Mouse (Mus musculus): ENCODE measurements at regions not wholly inside any gene's neighbourhood (a gene's known extent, or its start where the extent isn't known, plus 50 kb on each side); places are given as distances from the start of the nearest gene placed in this dataset.
"Not testable (repeated sequence)": the region's sequence is repeated elsewhere in the genome, so short reads cannot be mapped to it uniquely, and the experiment has no call there.

GRCm38 (mm10) chr4:3049972-3050846, 116.9 kb upstream of the Vmn1r2 start:
- no peak for DNase-seq (ENCODE audit: low read depth, low spot score)

GRCm38 (mm10) chr4:3050847-3051135, 116.3 kb upstream of the Vmn1r2 start:
- DNase-seq (ENCODE audit: low read depth, low spot score), result no peak

- DNase-seq (ENCODE audit: low read depth, low spot score), result no peak
These were observed 115.9 kb upstream of the Vmn1r2 start for GRCm38 (mm10) chr4:3051212-3051611.

- DNase-seq (ENCODE audit: low read depth, low spot score), result no peak
These were observed 114.6 kb upstream of the Vmn1r2 start for GRCm38 (mm10) chr4:3052314-3053059.

GRCm38 (mm10) chr4:3053060-3053406, 114.1 kb upstream of the Vmn1r2 start:
- no peak for DNase-seq (ENCODE audit: low read depth, low spot score)

GRCm38 (mm10) chr4:3053496-3054216, 113.5 kb upstream of the Vmn1r2 start:
- no peak for DNase-seq (ENCODE audit: low read depth, low spot score)

- DNase-seq (ENCODE audit: low read depth, low spot score), result no peak
These were observed 112.2 kb upstream of the Vmn1r2 start for GRCm38 (mm10) chr4:3054886-3055285.

- DNase-seq (ENCODE audit: low read depth, low spot score), result no peak
These were observed 111.7 kb upstream of the Vmn1r2 start for GRCm38 (mm10) chr4:3055396-3055795.

- DNase-seq (ENCODE audit: low read depth, low spot score), result no peak
These were observed 107.5 kb upstream of the Vmn1r2 start for GRCm38 (mm10) chr4:3059511-3060054.

GRCm38 (mm10) chr4:3062027-3062605, 105.0 kb upstream of the Vmn1r2 start:
- no peak for DNase-seq (ENCODE audit: low read depth, low spot score)

- no peak for DNase-seq (ENCODE audit: low read depth, low spot score)
These were observed 103.2 kb upstream of the Vmn1r2 start for GRCm38 (mm10) chr4:3063966-3064365.

- DNase-seq (ENCODE audit: low read depth, low spot score), result no peak
These were observed 102.5 kb upstream of the Vmn1r2 start for GRCm38 (mm10) chr4:3064571-3064970.

- not testable (repeated sequence) for DNase-seq (ENCODE audit: low read depth, low spot score)
These were observed 101.8 kb upstream of the Vmn1r2 start for GRCm38 (mm10) chr4:3065335-3065734.

- DNase-seq (ENCODE audit: low read depth, low spot score), result no peak
These were observed 100.9 kb upstream of the Vmn1r2 start for GRCm38 (mm10) chr4:3066051-3066736.

GRCm38 (mm10) chr4:3067265-3067664, 99.9 kb upstream of the Vmn1r2 start:
- DNase-seq (ENCODE audit: low read depth, low spot score), result no peak

- DNase-seq (ENCODE audit: low read depth, low spot score), result no peak
These were observed 99.5 kb upstream of the Vmn1r2 start for GRCm38 (mm10) chr4:3067666-3068065.

GRCm38 (mm10) chr4:3068306-3069223, 98.6 kb upstream of the Vmn1r2 start:
- no peak for DNase-seq (ENCODE audit: low read depth, low spot score)

- DNase-seq (ENCODE audit: low read depth, low spot score), result no peak
These were observed 97.8 kb upstream of the Vmn1r2 start for GRCm38 (mm10) chr4:3069341-3069740.

- not testable (repeated sequence) for DNase-seq (ENCODE audit: low read depth, low spot score)
These were observed 95.8 kb upstream of the Vmn1r2 start for GRCm38 (mm10) chr4:3071326-3071725.

GRCm38 (mm10) chr4:3079901-3080300, 87.2 kb upstream of the Vmn1r2 start:
- no peak for DNase-seq (ENCODE audit: low read depth, low spot score)
